Mouse (Mus musculus): ENCODE results near the gene Ankfy1.
"Not testable (repeated sequence)": the region's sequence is repeated elsewhere in the genome, so short reads cannot be mapped to it uniquely, and the experiment has no call there.

Ankfy1 gene

DNA sequence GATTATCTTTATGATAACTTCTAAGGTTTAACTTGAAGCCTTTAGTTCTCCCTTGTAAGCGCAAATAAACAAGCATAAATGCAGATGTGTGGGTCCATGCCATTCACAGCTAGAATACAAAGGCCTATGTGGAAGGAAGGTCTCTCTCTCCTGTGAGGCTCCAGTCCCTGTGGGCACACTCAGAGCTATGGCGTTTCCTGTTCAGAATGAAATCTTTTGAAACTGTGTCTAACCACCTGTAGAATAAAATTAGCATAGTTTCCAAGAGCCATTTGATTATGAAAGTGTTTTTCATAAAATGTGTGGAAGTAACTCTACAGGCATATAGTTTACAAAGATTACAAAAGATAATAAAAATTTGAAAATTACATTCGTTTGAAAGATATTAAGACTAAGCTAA is 28.4 kb downstream of the Ankfy1 start:
- no peak for DNase-seq (ENCODE audit: low read depth, low spot score)

DNA sequence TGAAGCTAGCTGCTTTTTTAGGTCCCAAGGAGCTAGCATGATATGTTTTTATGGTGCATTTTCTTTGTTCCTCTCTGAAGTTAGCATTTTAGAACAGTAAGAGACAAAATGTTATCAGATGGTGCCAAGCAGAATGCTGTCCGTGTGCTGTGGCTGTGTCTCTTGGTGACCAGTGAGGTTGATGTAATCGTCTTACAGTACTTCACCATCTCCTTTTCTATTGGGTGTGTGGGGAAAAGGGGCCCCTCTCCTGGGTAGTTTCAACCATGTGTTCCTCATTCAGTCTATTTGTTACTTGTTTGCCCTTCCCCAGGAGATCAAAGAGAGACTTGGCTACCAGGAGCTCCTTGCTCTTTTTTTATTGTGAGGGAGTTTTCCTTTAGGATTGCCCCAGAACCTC is 33.4 kb downstream of the Ankfy1 start:
- DNase-seq (ENCODE audit: low read depth, low spot score) = no peak

GRCm38 (mm10) chr11:72723871-72724270 is 34.1 kb downstream of the Ankfy1 start:
- DNase-seq (ENCODE audit: low read depth, low spot score) = peak; percentile 49

GRCm38 (mm10) chr11:72726023-72726422 is 36.2 kb downstream of the Ankfy1 start:
- DNase-seq (ENCODE audit: low read depth, low spot score) = peak; percentile 46

DNA sequence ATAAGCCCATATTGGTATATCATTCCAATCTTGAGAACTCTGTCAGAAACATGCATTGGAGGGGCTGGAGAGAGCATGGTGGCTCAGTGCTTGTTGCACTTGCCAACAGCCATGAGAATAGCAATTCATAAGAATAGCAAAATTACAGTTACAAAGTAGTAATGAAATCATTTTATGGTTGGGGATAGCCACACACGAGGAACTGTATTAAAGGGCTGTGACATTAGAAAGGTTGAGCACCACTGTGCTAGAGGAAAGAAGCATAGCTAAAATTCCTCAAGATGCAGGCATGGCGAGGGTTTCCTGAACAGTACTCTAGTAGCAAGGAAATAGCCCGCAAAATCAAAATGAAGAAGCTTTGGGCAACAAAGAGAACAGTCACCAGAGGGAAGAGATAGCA is 43.9 kb downstream of the Ankfy1 start:
- DNase-seq (ENCODE audit: low read depth, low spot score) = no peak

DNA sequence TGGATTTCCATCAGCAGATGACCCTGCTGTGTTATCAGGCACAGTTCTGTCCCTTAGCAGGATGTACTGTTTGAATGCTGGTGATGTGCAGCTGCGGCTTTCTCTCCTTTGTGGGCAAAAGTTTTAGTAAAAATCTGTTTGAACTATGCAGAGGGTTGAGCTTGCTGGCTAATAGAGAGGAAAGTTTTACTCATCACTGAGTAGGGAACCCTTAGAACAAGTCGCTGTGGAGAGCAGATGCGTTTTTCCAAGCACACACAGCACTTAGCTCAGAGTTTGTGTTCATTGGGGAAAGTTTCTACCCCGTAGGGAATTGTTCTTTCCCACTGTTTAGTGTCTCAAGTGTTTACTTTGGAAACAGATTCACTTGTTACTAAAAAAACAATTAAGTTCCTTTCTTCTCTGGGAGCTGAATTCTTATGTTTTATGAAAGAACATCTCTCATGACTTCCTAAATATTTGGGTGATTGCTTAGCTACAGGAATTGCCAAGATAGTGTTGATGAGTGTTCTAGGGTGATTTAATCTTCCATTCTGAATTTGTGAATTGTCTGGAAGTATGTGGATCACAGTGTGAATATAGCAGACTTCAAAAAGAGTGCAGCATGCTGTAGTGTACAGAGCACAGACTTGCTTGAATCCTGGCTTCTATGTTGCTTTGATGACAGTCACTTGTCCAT is 45.2 kb downstream of the Ankfy1 start:
- DNase-seq (ENCODE audit: low read depth, low spot score) = no peak

- no peak for DNase-seq (ENCODE audit: low read depth, low spot score)
Measured at GRCm38 (mm10) chr11:72735519-72735860, 45.7 kb downstream of the Ankfy1 start.

DNA sequence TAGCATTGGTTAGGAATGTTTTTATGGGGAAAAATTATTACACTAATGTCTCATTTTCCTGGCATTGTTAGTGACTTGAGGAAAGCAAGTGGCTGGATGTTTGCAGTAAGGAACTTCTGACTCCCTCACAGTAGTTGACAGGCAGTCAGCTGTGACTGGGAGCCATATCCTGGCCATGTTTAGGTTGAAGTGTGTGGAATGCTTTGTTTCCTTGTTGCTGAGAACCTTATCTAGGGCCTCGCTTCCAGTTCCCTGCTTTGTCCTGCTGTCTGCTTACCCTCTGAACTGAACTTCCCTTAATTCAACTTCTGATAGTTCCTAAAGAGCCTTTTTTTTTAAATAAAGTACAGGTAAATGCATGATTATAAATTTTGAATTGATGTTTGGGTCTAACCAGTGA is 46.5 kb downstream of the Ankfy1 start:
- no peak for DNase-seq (ENCODE audit: low read depth, low spot score)

DNA sequence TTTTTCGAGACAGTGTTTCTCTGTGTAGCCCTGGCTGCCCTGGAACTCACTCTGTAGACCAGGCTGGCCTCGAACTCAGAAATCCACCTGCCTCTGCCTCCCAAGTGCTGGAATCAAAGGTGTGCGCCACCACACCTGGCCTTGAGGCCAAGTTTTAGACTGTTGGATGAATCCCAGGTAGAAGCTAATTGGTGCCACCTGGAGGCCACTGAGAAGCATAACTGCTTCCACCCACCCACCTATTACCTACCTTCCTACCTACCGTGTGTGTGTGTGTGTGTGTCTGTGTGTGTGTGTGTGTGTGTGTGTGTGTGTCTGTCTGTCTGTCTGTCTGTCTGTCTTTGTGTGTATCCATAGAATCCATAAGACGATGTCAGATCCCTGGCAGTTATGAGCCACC is 47.7 kb downstream of the Ankfy1 start:
- peak; percentile 35 for DNase-seq (ENCODE audit: low read depth, low spot score)

- peak; percentile 65 for DNase-seq (ENCODE audit: low read depth, low spot score)
Measured at GRCm38 (mm10) chr11:72739048-72739447, 49.2 kb downstream of the Ankfy1 start.

DNA sequence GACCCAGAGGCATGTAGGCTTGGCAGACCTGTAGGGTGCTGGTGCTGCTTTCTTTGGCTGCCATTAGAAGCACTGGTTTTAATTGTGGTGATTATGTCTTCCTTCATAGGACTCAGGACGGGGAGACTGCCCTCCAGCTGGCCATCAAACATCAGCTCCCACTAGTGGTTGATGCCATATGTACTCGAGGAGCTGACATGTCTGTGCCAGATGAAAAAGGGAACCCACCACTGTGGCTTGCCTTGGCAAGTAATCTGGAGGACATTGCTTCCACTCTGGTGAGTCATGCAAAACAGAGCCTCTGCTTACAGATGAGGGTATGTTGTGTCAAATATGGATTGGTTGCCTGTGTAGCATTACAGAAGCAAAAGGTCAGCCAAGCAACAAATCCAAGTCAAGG is 62.1 kb downstream of the Ankfy1 start:
- peak; percentile 32 for DNase-seq (ENCODE audit: low read depth, low spot score)

GRCm38 (mm10) chr11:72758316-72758715 is 68.5 kb downstream of the Ankfy1 start:
- peak; percentile 45 for DNase-seq (ENCODE audit: low read depth, low spot score)

DNA sequence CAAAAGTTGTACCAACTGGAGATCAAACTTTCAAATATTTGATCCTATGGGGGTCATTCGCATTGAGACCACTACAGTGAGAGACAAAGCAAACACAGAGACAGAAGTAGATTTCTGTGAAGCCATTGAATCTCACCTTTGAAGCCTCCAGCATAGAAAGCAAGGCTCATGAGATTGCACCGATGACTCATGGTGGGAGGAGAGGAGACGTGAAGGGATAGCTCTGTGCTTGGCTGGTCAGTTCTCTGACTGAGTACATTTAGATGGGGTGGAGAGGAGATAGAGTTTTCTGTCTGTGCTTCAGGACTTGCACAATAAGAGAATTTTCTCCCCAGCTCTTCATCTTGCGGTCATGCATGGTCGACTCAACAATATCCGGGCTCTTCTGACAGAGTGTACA is 69.8 kb downstream of the Ankfy1 start:
- no peak for DNase-seq (ENCODE audit: low read depth, low spot score)

- DNase-seq (ENCODE audit: low read depth, low spot score) = no peak
Measured at GRCm38 (mm10) chr11:72760781-72761180, 71.0 kb downstream of the Ankfy1 start.

DNA sequence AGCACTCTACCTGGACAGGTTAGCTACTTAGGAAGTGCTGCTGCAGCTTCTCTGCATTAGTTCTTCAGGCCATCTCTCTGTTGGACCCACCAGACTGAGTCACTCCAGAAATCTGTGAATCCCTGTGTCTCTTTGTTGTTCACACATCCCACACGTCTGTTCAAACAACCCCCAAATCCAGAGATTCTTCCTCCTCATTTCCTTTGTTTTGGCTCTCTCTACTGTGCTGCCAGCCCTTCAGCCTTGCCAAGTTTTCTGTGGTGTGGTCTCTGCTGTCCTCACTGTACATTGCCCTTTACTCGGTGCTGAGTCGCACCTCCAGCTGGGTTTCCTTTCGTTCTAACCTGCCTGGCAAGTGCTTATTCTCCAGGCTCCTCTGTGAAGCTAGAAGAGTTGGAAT is 74.5 kb downstream of the Ankfy1 start:
- DNase-seq (ENCODE audit: low read depth, low spot score) = peak; percentile 75

GRCm38 (mm10) chr11:72767716-72768115 is 77.9 kb downstream of the Ankfy1 start:
- DNase-seq (ENCODE audit: low read depth, low spot score) = no peak

GRCm38 (mm10) chr11:72769061-72769460 is 79.3 kb downstream of the Ankfy1 start:
- DNase-seq (ENCODE audit: low read depth, low spot score) = peak; percentile 43

GRCm38 (mm10) chr11:72770324-72770723 is 80.5 kb downstream of the Ankfy1 start:
- no peak for DNase-seq (ENCODE audit: low read depth, low spot score)

DNA sequence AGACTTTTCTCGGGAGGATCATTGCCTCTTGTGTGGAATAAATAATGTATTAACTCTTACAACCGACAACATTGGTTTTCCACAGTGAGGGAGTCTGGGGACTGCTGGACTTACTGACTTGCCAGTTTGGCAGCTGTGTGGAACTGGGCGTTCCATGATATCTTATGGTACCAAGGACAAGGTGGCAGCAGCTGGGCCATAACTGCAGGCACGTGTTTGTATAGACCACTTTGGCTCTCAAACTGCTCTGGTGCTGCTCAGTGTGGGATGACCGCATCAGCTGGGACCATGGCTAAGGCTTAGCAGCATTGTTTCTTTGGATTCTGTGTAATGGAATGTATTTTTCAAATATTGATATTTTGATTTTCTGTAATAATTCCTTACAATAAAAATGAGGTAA is 81.0 kb downstream of the Ankfy1 start:
- DNase-seq (ENCODE audit: low read depth, low spot score) = no peak

DNA sequence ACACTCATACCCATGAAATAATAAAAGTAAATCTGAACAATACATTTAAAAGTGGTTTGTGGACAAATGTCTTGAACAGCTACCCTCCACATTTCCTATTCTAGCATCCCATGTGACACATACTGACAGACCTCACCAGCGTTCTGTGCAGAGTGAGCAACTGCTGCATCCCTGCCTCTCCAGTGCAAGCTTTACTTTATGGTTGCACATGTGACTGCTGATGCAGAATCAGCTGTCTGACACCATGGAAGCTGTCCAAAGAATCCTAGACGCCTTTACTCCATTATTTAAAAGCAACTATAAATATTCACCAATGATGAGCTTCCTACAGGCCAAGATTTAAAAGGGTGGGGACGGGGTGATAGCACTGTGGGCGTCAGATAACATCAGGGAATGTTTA is 81.7 kb downstream of the Ankfy1 start:
- peak; percentile 52 for DNase-seq (ENCODE audit: low read depth, low spot score)

DNA sequence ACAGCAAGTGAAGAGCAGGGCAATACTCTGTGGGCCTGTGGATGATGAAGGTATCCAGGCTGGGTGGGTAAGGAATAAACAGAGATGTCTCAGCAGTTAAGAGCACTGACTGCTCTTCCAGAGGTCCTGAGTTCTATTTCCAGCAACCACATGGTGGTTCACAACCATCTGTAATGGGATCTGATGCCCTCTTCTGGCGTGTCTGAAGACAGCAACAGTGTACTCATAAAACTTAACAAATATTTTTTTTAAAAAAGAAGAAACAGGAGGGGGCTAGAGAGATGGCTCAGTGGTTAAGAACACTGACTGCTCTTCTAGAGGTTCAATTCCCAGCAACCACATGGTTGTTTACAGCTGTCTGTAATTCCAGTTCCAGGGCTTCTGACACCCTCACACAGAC is 82.8 kb downstream of the Ankfy1 start:
- DNase-seq (ENCODE audit: low read depth, low spot score) = not testable (repeated sequence)

- DNase-seq (ENCODE audit: low read depth, low spot score) = no peak
Measured at GRCm38 (mm10) chr11:72778957-72779356, 89.2 kb downstream of the Ankfy1 start.

GRCm38 (mm10) chr11:72782103-72782502 is 92.3 kb downstream of the Ankfy1 start:
- no peak for DNase-seq (ENCODE audit: low read depth, low spot score)

DNA sequence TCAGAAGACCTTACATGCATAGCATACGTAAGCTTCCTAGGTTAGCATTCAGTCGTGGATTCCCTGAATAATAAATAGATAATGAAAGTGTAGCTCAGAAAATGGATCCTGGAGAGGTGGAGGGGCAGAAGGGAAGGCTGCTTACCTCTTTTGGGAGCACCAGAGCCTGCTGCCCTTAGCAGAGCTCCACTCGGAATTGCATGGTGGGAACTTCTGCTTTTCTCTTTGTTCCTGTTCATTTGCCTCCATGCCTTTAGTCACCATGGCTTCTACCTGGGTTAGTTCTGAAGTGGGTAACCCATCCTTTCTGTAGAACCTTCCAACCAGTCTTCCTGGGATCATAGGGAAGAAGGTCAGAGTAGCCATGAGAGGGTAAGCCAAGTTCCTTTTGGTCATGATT is 92.7 kb downstream of the Ankfy1 start:
- no peak for DNase-seq (ENCODE audit: low read depth, low spot score)
